Mouse (Mus musculus) gastrocnemius, postnatal 14 days (tissue): ENCODE measurements around the gene Gm42517. TPM values are rescaled to one million over a fixed set of nuclear protein-coding genes. Genes with fewer than 3 reads are reported as not detected.

ENCODE experiments used
- DNase-seq: peaks from one replicate; pipeline ENCODE4 v3.0.0; 2021; ENCODE audit warnings: mixed read lengths
- intact Hi-C: fragments of 180-260 bp; cut with DNase I; formaldehyde crosslinking; loops from one replicate; pipeline ENCODE4 v1.15.1; 2025; ENCODE audit warnings: low total_unique reads
- total RNA-seq, 2 experiments: library from RNA; stranded (reverse); gene quantifications; 2 replicates each; pipeline ENCODE4 v1.2.3; 2021

Gene Gm42517
- total RNA-seq, 2 experiments from 2014 or later, result 0.27 TPM; not detected in 1

- no peak for DNase-seq
- intact Hi-C loops, result no loop called here
Measured at GRCm38 (mm10) chr5:108359491-108359890, 8.2 kb downstream of the Gm42517 start.

- intact Hi-C loops, result no loop called here
- no peak for DNase-seq
Measured at GRCm38 (mm10) chr5:108357862-108358261, 9.9 kb downstream of the Gm42517 start.

GRCm38 (mm10) chr5:108354056-108354455, 13.7 kb downstream of the Gm42517 start:
- no peak for DNase-seq
- intact Hi-C loops, result no loop called here

DNA sequence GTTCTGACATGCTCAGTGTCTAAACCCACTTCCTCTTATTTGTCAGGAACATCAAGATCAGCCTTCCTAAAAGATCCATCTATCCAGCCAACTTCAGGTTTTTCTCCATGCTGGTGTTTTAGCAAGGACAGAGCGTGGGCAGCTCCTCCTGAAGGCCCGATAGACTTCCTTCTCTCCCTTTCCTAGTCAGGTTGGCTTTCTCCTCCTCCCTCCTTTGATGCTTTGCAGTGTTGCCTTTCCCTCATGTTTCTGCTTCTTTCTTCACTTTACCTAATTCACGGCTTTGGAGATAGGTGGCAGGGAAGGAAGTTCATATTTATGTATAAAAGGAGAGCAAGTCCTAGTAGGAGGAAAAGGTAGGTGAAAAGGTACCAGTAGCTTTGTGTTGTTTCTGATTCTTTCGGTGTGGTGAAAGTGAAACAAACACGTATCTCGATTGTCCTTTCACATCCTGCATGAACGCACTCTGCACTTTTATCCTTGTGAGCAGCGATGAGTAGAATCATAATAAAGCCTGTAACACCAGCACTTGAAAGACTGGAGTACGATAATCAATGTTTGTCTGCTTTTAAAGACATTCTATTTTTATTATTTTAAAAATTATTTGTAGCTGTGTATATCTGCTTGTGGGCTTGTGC, 18.1 kb downstream of the Gm42517 start:
- DNase-seq, result no peak
- intact Hi-C loops, result no loop called here

DNA sequence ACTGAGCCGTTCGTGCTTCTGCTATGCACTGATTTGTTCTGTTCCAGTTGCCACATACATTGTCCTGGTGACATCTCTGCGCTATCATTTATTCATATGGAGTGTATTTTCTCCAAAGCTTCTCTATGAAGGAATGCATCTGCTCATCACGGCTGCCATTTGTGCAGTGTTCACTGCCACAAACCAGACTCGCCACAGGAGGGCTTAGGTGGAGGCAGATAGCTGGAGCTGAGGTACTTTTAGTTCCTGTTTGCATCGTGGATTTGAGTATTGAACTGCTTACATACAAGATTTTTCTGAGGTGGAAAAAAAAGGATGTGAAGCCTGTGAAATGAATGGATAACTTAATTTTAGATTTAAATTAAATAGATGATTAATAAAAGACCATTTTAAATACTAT, 19.9 kb downstream of the Gm42517 start:
- no peak for DNase-seq
- intact Hi-C loops, result no loop called here

DNA sequence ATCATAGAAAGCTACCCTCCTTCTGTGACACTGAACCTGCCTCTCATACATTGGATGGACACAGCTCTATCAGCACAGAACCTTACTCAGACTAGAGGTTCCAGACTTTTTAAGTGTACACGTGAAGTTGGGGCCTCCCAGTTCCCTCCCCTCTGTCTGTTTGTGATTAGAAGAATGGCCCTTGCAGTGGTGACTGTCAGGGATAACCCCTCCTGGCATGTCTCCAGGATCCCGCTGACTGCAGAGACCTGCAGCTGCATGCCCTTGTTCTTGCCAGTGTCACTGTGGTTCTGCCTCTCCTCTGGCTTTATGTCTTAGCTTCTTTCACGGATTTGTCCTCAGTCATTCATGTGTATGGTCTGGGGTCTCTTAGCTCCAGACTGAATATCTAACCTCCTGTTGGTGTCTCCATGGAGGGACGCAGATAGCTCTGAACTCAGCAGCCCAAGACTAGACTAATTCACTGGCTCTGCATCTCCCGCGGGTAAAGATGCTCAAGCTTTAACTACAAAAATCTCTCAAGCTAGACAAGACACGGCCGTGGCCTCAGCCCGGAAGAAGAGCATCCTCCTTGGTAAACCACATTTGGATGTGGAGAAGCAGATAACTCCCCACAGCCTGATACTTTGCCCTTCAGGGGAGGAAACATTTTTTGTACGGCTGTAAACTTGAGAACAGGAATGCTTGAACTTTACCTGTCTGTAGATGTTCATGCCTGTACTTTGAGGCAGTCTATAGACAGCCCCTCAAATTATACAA, 22.2 kb downstream of the Gm42517 start:
- intact Hi-C loops, result no loop called here
- no peak for DNase-seq

GRCm38 (mm10) chr5:108343680-108344170, 24.0 kb downstream of the Gm42517 start:
- intact Hi-C loops, result no loop called here
- DNase-seq, result no peak

GRCm38 (mm10) chr5:108338049-108338448, 29.7 kb downstream of the Gm42517 start:
- intact Hi-C loops, result no loop called here
- no peak for DNase-seq

- DNase-seq, result no peak
- intact Hi-C loops, result no loop called here
Measured at GRCm38 (mm10) chr5:108337385-108337784, 30.3 kb downstream of the Gm42517 start.

DNA sequence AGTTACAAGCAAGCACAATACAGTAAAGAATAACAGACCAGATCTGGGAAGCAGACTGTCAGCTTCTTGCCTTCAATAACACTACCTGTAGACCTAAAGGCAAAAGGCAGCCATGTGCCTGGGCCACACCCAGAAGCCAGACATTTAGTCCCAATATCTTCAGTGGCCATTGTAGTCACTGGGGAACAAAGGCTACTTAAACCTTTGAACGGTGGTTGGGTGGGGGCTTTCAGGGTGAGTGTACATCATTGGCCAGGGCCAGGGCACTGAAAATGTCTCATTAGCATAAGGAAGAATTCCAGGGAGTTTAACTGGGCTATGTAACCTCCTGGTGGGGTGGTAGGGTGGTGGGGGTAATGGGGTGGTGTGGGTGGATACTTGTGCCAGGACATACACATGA, 36.7 kb downstream of the Gm42517 start:
- DNase-seq, result no peak
- intact Hi-C loops, result no loop called here

Other genes with a start within 250 kb of the Gm42517 start
- gene Tmed5, start 235.3 kb downstream of the Gm42517 start, total RNA-seq, result 10 to 100 TPM; 19.7 to 20.7 TPM
- under 1 TPM; 0.42 to 0.43 TPM for gene Ccdc18, start 235.0 kb downstream of the Gm42517 start, total RNA-seq
- 10 to 100 TPM; 16.5 to 17.2 TPM for gene Dr1, start 99.0 kb downstream of the Gm42517 start, total RNA-seq
- gene Pigg, start 55.3 kb downstream of the Gm42517 start, total RNA-seq, result 1 to 10 TPM; 3.3 to 3.4 TPM
- not detected for gene Pde6b, start 20.5 kb upstream of the Gm42517 start, total RNA-seq
- 100 to 1,000 TPM; 853 to 974 TPM for gene Atp5k, start 66.5 kb upstream of the Gm42517 start, total RNA-seq
- gene Mfsd7a, start 81.0 kb upstream of the Gm42517 start, total RNA-seq, result 1 to 10 TPM; 1.3 to 1.6 TPM
- 10 to 100 TPM; 40.5 to 46.2 TPM for gene Pcgf3, start 93.3 kb upstream of the Gm42517 start, total RNA-seq
- under 1 TPM; 0.20 to 0.43 TPM for gene Cplx1, start 182.1 kb upstream of the Gm42517 start, total RNA-seq